Mouse (Mus musculus): Measurements from ENCODE around the gene Zfp57.

DNA sequence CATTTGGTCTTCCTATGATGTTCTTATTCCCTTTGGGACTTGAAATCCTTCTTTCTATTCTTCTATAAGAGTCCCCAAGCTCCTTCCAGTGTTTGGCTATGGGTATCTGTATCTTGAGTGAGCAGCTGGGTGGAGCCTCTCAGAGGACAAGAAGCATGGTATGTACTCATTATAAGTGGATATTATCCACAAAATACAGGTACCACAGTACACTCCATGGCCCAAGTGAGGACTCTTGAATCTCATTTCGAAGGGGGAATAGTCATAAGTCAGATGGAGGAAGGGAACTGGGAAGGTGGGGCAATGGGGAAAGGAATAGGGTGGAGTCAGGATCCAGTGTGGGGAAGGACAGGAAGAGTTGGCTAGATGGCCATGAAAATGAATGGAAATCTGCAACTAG lies 47.9 kb upstream of the Zfp57 start:
- TF ChIP-seq POLR2A (IDR thresholded peaks at IDR 0.05; ENCODE audit: extremely low read depth, insufficient read depth, low read length), result no peak
- TF ChIP-seq CTCF (IDR thresholded peaks at IDR 0.05; ENCODE audit: extremely low read depth, insufficient read depth, low read length), result no peak

Measured in cortical plate, adult 2 months (tissue).